Mouse (Mus musculus): ENCODE measurements around the gene Necap2. TPM values are rescaled to one million over a fixed set of nuclear protein-coding genes. Genes with fewer than 3 reads are reported as not detected.

Gene Necap2
- polyA plus RNA-seq, 1 experiment from 2014 or later, result 66.6 TPM

GRCm38 (mm10) chr4:141021614-141021929 lies 56.6 kb downstream of the Necap2 start:
- Histone ChIP-seq H3K36me3 (no peaks in the 10 kb centered on the region), H3K27me3 (replicated peaks) (no peaks in the 10 kb centered on the region), H3K4me2 (replicated peaks) (0 out of 2 replicates have a peak overlapping the region, but pooled peaks have one; percentile 3), H3K9ac (no peak overlapping the region), H3K4me1 (replicated peaks) (peaks cover 38% of the 10 kb centered on the region), H3K4me3 (replicated peaks) (no peak overlapping the region), H3K27ac (peak overlapping the region; percentile 90), H3K9me3 (no peaks in the 10 kb centered on the region)
- WGBS, result 52% methylated on average over 11 of the region's 11 CpGs
- ATAC-seq, result no peak

GRCm38 (mm10) chr4:141020811-141021613 lies 57.1 kb downstream of the Necap2 start:
- H3K9me3 ChIP-seq, result no peaks in the 10 kb centered on the region
- H3K36me3 ChIP-seq, result no peaks in the 10 kb centered on the region
- WGBS, result 34% methylated on average over 14 of the region's 14 CpGs
- peak overlapping the region; percentile 17; the same call in 1 of the 2 replicates for H3K9ac ChIP-seq
- peaks cover 42% of the 10 kb centered on the region for H3K4me1 ChIP-seq (replicated peaks)
- ATAC-seq, result peak; percentile 85
- no peak overlapping the region for H3K4me3 ChIP-seq (replicated peaks)
- H3K27ac ChIP-seq, result peak overlapping the region; percentile 90
- H3K27me3 ChIP-seq (replicated peaks), result no peaks in the 10 kb centered on the region
- H3K4me2 ChIP-seq (replicated peaks), result peak overlapping the region; percentile 40

GRCm38 (mm10) chr4:141020220-141020619 lies 57.9 kb downstream of the Necap2 start:
- H3K36me3 ChIP-seq, result peaks cover 6% of the 10 kb centered on the region; the same call in 1 of the 2 replicates
- no peaks in the 10 kb centered on the region for H3K27me3 ChIP-seq (replicated peaks)
- ATAC-seq, result no peak
- peak overlapping the region; percentile 40 for H3K4me2 ChIP-seq (replicated peaks)
- peak overlapping the region; percentile 90 for H3K27ac ChIP-seq
- no peak overlapping the region for H3K4me3 ChIP-seq (replicated peaks)
- WGBS, result 71% methylated on average over 17 of the region's 17 CpGs
- H3K4me1 ChIP-seq (replicated peaks), result peaks cover 41% of the 10 kb centered on the region
- H3K9me3 ChIP-seq, result no peaks in the 10 kb centered on the region
- peak overlapping the region; percentile 6; the same call in 1 of the 2 replicates for H3K9ac ChIP-seq

- WGBS, result 81% methylated on average over 29 of the region's 29 CpGs
- ATAC-seq, result no peak
- Histone ChIP-seq H3K4me1 (replicated peaks) (peaks cover 33% of the 10 kb centered on the region), H3K4me2 (replicated peaks) (no peak overlapping the region), H3K9me3 (no peaks in the 10 kb centered on the region), H3K27me3 (replicated peaks) (no peaks in the 10 kb centered on the region), H3K4me3 (replicated peaks) (no peak overlapping the region), H3K36me3 (peaks cover 6% of the 10 kb centered on the region; the same call in 1 of the 2 replicates), H3K27ac (no peak overlapping the region), H3K9ac (no peak overlapping the region)
Observed at GRCm38 (mm10) chr4:141017657-141018436, 60.3 kb downstream of the Necap2 start.

Other genes with a start within 250 kb of the Necap2 start
- gene Padi1, start 232.6 kb downstream of the Necap2 start, polyA plus RNA-seq (2015; fragmentation: Nextera tagmentation; extraction: Ambion mirVana), result 0.19 and 0.32 TPM in 2 replicates
- 3.1 and 3.8 TPM in 2 replicates for gene Padi2, start 172.0 kb downstream of the Necap2 start, polyA plus RNA-seq (2015; fragmentation: Nextera tagmentation; extraction: Ambion mirVana)
- gene Sdhb, start 117.2 kb downstream of the Necap2 start, polyA plus RNA-seq (2015; fragmentation: Nextera tagmentation; extraction: Ambion mirVana), result 539 and 577 TPM in 2 replicates
- gene Atp13a2, start 91.5 kb downstream of the Necap2 start, polyA plus RNA-seq (2015; fragmentation: Nextera tagmentation; extraction: Ambion mirVana), result 29.8 and 35.7 TPM in 2 replicates
- 329 and 347 TPM in 2 replicates for gene Mfap2, start 67.9 kb downstream of the Necap2 start, polyA plus RNA-seq (2015; fragmentation: Nextera tagmentation; extraction: Ambion mirVana)
- 4.0 and 4.7 TPM in 2 replicates for gene Crocc, start 17.8 kb downstream of the Necap2 start, polyA plus RNA-seq (2015; fragmentation: Nextera tagmentation; extraction: Ambion mirVana)
- not detected in 2 replicates for gene Spata21, start 10.0 kb upstream of the Necap2 start, polyA plus RNA-seq (2015; fragmentation: Nextera tagmentation; extraction: Ambion mirVana)
- 42.7 and 44.3 TPM in 2 replicates for gene Szrd1, start 61.4 kb upstream of the Necap2 start, polyA plus RNA-seq (2015; fragmentation: Nextera tagmentation; extraction: Ambion mirVana)
- 17.4 and 18.7 TPM in 2 replicates for gene Fbxo42, start 69.6 kb upstream of the Necap2 start, polyA plus RNA-seq (2015; fragmentation: Nextera tagmentation; extraction: Ambion mirVana)
- gene Rsg1, start 135.6 kb upstream of the Necap2 start, polyA plus RNA-seq (2015; fragmentation: Nextera tagmentation; extraction: Ambion mirVana), result 3.9 and 5.1 TPM in 2 replicates
- gene Arhgef19, start 161.1 kb upstream of the Necap2 start, polyA plus RNA-seq (2015; fragmentation: Nextera tagmentation; extraction: Ambion mirVana), result 16.3 and 17.8 TPM in 2 replicates
- 6.7 and 7.2 TPM in 2 replicates for gene Epha2, start 222.9 kb upstream of the Necap2 start, polyA plus RNA-seq (2015; fragmentation: Nextera tagmentation; extraction: Ambion mirVana)